Mouse (Mus musculus) embryonic facial prominence, embryonic 14.5 days (tissue): ENCODE results near the gene Brd2. TPM values are rescaled to one million over a fixed set of nuclear protein-coding genes. Genes with fewer than 3 reads are reported as not detected.
A peak's percentile ranks its signal among the peaks of the same experiment; 100 is the strongest.

Source experiments
- ATAC-seq: fragments of 200-750 bp; cut with Nextera tagmentation; 2 replicates; pipeline ENCODE4 v1.8.0; 2017; ENCODE audit warnings: low read depth, moderate number of reproducible peaks, moderate TSS enrichment
- DNase-seq: peaks from one replicate; pipeline ENCODE4 v3.0.0-alpha.2; 2015; ENCODE audit warnings: low spot score
- H3K27ac ChIP-seq: fragments of 300-500 bp; sonication (generic); replicated peaks from 2 replicates; pipeline ENCODE4 v1.5.1; 2014; ENCODE audit warnings: low read depth, mild to moderate bottlenecking, low read length, moderate library complexity
- H3K27me3 ChIP-seq: fragments of 300-500 bp; sonication (generic); replicated peaks from 2 replicates; pipeline ENCODE4 v1.6.1; 2014; ENCODE audit warnings: low read length; ENCODE audit not compliant: control insufficient read depth, insufficient read depth
- H3K36me3 ChIP-seq: fragments of 300-500 bp; sonication (generic); 2 replicates; pipeline ENCODE4 v1.6.1; 2014; ENCODE audit warnings: low read length, mixed read lengths; ENCODE audit not compliant: control insufficient read depth, insufficient read depth
- H3K4me1 ChIP-seq: fragments of 300-500 bp; sonication (generic); 2 replicates; pipeline ENCODE4 v1.6.1; 2014; ENCODE audit warnings: antibody characterized with exemption, low read length; ENCODE audit not compliant: control insufficient read depth, insufficient read depth
- H3K4me2 ChIP-seq: fragments of 300-500 bp; sonication (generic); 2 replicates; pipeline ENCODE4 v1.6.1; 2014; ENCODE audit warnings: low read depth, mild to moderate bottlenecking, low read length, moderate library complexity, mixed read lengths
- H3K4me3 ChIP-seq: fragments of 300-500 bp; sonication (generic); 2 replicates; pipeline ENCODE4 v1.5.1; 2014; ENCODE audit warnings: low read depth, mild to moderate bottlenecking, low read length
- H3K9ac ChIP-seq: fragments of 300-500 bp; sonication (generic); 2 replicates; pipeline ENCODE4 v1.6.1; 2014; ENCODE audit warnings: low read depth, mild to moderate bottlenecking, low read length, moderate library complexity, mixed read lengths
- H3K9me3 ChIP-seq: fragments of 300-500 bp; sonication (generic); 2 replicates; pipeline ENCODE4 v1.6.1; 2016; ENCODE audit warnings: low read length; ENCODE audit not compliant: control insufficient read depth
- WGBS: fragments of 180-500 bp; shearing (Covaris S2); extraction: QIAGEN DNeasy Blood & Tissue Kit; methylation state at CpG from one replicate; pipeline ENCODE4 v1.1.7; 2014; 5-methylcytosine and 5-hydroxymethylcytosine counted together
- polyA plus RNA-seq: library from polyadenylated mRNA; unstranded; fragments of >200 nt; fragmentation: Nextera tagmentation; extraction: Ambion mirVana; gene quantifications from 2 replicates; pipeline ENCODE4 v1.2.1, GENCODE M21; 2014

Gene Brd2
- polyA plus RNA-seq, 1 experiment from 2014 or later = 103 TPM

DNA sequence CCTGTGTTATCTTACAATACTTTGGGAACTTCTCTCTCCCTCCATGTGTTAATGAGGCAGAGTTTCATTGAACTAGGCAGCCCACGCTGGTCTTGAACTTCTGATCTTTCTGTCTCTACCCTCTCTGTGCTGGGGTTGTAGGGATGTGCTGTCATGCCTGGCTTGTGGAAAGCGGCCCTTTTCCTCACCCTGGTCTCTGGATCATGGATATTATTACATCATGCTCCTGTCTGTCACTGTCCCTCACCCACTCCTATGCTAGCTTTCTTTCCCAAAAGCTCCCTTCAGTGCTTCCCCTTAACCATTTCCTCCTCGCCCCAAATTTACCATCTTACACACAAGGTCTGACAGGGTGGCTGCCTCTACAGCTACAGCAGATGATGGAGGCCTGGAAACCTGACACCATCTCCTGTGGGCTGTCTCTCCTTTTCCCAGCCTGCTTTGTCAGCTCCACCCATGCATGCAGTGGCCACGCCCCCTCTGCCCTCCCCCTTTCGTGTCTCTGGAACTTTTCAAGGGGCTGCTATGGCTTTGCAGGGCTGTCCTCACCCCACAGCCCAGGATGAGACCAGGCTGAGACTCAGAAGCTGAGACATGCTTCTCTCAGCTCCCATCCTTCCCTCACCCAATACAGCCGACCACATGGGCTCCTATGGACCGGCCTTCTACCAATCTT is 29.1 kb downstream of the Brd2 start:
- Histone ChIP-seq H3K4me1 (no peaks in the 10 kb centered on the region), H3K4me2 (no peak overlapping the region), H3K27ac (no peak overlapping the region), H3K9ac (no peak overlapping the region), H3K9me3 (no peaks in the 10 kb centered on the region), H3K27me3 (no peaks in the 10 kb centered on the region), H3K4me3 (no peak overlapping the region), H3K36me3 (no peaks in the 10 kb centered on the region)
- DNase-seq (peak; percentile 68), ATAC-seq (peak; percentile 81)
- 34% methylated on average over 7 of the region's 7 CpGs for WGBS

DNA sequence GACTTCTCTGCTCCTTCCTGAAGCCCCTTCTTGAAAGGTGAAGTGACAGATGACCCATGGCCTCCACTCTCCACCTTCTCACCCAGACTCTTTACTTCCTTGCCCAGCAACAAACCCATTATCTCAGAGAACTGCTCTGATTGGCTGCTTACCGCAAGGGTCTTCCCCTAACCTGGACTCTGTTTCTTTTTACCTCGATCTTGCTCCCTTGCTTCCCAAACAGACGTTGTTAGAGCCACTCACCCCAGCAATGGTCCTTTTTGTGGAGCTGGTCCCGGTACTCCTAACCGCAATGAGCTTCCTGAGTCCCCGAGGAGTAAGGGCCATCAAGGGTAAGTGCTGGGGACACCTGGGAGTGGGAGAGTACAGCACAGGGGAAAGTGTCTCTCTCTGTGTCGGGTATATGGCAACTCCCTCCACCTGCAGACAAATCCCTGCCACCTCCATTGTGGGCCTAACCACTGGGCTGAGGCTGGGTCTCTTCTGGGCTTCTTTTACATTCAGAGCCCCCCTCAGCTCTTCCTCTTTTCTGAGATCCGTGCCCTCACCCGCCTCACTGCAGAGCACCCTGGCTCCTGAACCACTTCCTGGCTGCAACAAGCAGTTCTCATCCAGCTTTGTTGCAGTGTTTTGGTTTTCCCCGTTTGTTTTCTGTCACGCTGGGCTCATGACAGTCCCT is 30.1 kb downstream of the Brd2 start, which contains the start of gene H2-Oa:
H2-Oa (plus strand) TSS at position 144 of the 679 bp plus-strand sequence.
- H3K9me3 ChIP-seq = no peaks in the 10 kb centered on the region
- WGBS = 40% methylated on average over 11 of the region's 11 CpGs

DNA sequence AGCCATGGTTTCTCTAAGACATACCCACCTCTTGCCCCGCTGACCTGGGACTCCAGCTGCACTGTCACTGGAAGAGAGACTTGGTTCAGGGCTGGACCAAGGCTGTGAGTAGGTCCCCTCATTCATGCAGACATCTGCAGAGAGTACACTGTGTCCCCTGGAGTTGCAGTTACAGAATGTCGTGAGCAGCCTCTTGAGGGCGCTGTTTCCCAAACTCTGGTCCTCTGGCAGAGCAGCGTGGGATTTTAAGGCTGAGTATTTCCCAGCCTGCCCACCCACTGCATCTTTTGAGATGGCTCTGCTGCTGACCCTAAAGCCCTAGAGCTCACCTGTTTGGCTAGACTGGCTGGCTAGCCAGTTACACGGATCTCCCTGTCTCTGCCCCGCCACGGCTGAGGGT is 31.5 kb downstream of the Brd2 start:
- WGBS = 42% methylated on average over 7 of the region's 7 CpGs
- ATAC-seq (no peak), DNase-seq (no peak)
- no peaks in the 10 kb centered on the region for H3K27me3 ChIP-seq
- H3K27ac ChIP-seq = no peak overlapping the region
- no peak overlapping the region for H3K4me3 ChIP-seq
- H3K4me2 ChIP-seq = no peak overlapping the region
- H3K4me1 ChIP-seq = no peaks in the 10 kb centered on the region
- no peaks in the 10 kb centered on the region for H3K9me3 ChIP-seq
- H3K36me3 ChIP-seq = no peaks in the 10 kb centered on the region
- no peak overlapping the region for H3K9ac ChIP-seq

More for the DNA sequence above, 30.1 kb downstream of the Brd2 start, which contains the start of gene H2-Oa:
- ATAC-seq (no peak), DNase-seq (no peak)
- no peaks in the 10 kb centered on the region for H3K27me3 ChIP-seq
- H3K4me2 ChIP-seq = no peak within 1 kb of the TSS
- H3K27ac ChIP-seq = no peak within 1 kb of the TSS
- no peaks in the 10 kb centered on the region for H3K4me1 ChIP-seq
- no peak within 1 kb of the TSS for H3K9ac ChIP-seq
- no peak within 1 kb of the TSS for H3K4me3 ChIP-seq
- H3K36me3 ChIP-seq = no peaks in the 10 kb centered on the region

DNA sequence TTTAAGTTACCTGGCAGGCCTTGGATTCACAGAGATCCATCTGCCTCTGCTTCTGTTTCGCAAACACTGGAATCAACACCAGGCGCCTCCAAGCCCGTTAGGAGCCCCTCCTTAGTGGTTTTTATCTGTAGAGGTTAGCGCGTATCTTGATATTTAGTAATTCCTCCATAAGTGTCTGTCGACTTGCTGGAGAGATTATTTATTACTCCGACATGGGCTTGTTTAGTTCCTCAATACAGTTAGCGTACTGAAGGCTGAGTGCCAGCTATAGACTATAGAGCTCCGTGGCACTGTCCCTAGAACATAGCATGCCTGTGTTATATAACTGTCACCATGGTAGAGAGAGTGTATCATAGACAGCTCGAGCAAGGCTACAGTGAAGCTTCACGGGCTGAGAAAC is 34.3 kb downstream of the Brd2 start:
- DNase-seq (no peak), ATAC-seq (no peak)
- Histone ChIP-seq H3K27me3 (no peaks in the 10 kb centered on the region), H3K27ac (no peak overlapping the region), H3K4me3 (no peak overlapping the region), H3K9ac (no peak overlapping the region), H3K9me3 (no peaks in the 10 kb centered on the region), H3K4me1 (no peaks in the 10 kb centered on the region), H3K4me2 (no peak overlapping the region), H3K36me3 (no peaks in the 10 kb centered on the region)
- 87% methylated on average over 11 of the region's 11 CpGs for WGBS

DNA sequence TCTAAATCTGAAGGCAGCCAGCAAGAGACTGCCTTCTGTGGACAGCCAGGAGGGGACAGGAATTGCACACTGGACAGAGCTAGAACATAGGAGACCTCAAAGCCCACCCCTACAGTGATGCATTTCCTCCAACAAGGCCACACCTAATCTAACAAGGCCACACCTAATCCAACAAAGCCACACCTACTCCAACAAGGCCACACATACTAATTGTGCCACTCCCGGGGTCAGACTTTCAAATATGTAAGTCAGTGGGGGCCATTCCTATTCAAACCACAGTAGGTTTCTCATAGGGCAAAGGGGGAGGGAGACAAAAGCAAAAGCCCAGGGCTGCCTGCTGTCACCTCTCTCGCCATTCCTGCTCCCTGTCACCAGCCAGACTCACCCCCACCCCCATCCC is 35.0 kb downstream of the Brd2 start:
- H3K27ac ChIP-seq = no peak overlapping the region
- H3K9ac ChIP-seq = no peak overlapping the region
- H3K4me1 ChIP-seq = no peaks in the 10 kb centered on the region
- no peaks in the 10 kb centered on the region for H3K27me3 ChIP-seq
- H3K4me3 ChIP-seq = no peak overlapping the region
- WGBS = 61% methylated on average over 2 of the region's 2 CpGs
- no peaks in the 10 kb centered on the region for H3K9me3 ChIP-seq
- DNase-seq (no peak), ATAC-seq (no peak)
- H3K36me3 ChIP-seq = no peaks in the 10 kb centered on the region
- H3K4me2 ChIP-seq = no peak overlapping the region

DNA sequence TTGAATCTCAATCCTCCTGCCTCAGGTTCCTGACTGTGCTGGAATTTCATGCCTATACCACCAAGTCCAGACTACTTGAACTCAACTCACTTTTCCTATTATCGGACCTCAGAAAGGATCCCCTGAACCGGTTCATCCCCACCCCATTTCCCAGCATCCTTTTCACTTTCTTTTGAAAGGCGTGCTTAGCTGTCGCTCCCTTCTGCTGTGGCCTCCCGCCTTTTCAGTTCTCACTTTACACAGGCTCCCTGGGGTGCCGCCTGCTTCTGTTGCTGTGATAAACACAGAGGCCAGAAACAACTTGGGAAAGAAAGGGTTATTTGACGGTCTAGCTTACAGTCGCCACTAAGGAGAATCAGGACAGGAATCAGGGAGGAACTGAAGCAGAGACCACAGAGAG is 39.3 kb downstream of the Brd2 start:
- 7% methylated on average over 8 of the region's 8 CpGs for WGBS
- ATAC-seq (no peak), DNase-seq (peak; percentile 35)
- H3K9ac ChIP-seq = no peak overlapping the region
- H3K4me1 ChIP-seq = no peaks in the 10 kb centered on the region
- no peaks in the 10 kb centered on the region for H3K9me3 ChIP-seq
- H3K4me2 ChIP-seq = no peak overlapping the region
- H3K27ac ChIP-seq = no peak overlapping the region
- H3K4me3 ChIP-seq = no peak overlapping the region
- no peaks in the 10 kb centered on the region for H3K36me3 ChIP-seq
- no peaks in the 10 kb centered on the region for H3K27me3 ChIP-seq

DNA sequence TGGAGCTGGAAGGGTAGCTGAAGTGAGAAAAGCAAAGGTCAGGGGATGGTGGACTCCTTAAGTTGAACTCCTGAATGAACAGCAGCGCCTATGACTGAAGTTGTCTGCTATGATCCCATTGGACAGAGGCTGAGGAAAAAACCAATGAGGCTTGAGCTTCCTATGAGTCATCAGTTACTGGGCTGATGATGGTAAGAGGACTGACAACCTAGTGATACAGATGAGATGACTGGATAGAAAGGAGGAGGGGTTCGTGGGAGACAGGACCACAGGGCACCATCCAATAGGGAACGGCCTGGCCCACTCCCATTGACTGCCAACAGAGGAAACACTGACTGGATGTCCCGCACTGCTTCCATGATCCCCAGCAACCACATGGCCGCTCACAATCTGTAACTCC is 42.8 kb downstream of the Brd2 start:
- H3K36me3 ChIP-seq = no peaks in the 10 kb centered on the region
- WGBS = 16% methylated on average over 5 of the region's 5 CpGs
- H3K27ac ChIP-seq = no peak overlapping the region
- H3K4me3 ChIP-seq = no peak overlapping the region
- DNase-seq (peak; percentile 83), ATAC-seq (peak; percentile 75)
- no peaks in the 10 kb centered on the region for H3K9me3 ChIP-seq
- H3K9ac ChIP-seq = no peak overlapping the region
- H3K4me1 ChIP-seq = no peaks in the 10 kb centered on the region
- H3K27me3 ChIP-seq = peaks cover 12% of the 10 kb centered on the region
- no peak overlapping the region for H3K4me2 ChIP-seq

DNA sequence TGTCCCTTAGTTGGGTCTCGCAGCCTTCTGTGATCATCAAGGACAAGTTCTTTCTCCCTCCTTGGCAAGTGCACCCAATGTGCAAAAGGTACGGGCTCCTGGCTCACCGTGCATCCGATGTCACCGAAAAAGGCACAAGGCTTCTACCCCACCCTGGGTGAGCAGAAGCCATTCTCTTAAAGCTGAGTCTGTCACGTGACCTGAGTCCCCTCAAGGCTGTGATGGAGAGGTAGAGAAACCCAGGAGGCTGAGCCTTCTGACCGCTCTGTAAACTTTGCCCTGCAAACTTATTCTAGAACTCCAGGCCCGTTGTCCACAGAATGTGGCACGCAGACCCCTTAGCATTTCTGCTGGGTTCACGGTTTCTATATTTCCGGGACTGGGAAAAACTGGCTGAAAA is 43.4 kb downstream of the Brd2 start:
- no peaks in the 10 kb centered on the region for H3K9me3 ChIP-seq
- H3K4me3 ChIP-seq = no peak overlapping the region
- no peak overlapping the region for H3K27ac ChIP-seq
- H3K9ac ChIP-seq = no peak overlapping the region
- H3K36me3 ChIP-seq = no peaks in the 10 kb centered on the region
- ATAC-seq (no peak), DNase-seq (no peak)
- H3K4me2 ChIP-seq = no peak overlapping the region
- peaks cover 12% of the 10 kb centered on the region for H3K27me3 ChIP-seq
- WGBS = 91% methylated on average over 11 of the region's 11 CpGs
- H3K4me1 ChIP-seq = no peaks in the 10 kb centered on the region

DNA sequence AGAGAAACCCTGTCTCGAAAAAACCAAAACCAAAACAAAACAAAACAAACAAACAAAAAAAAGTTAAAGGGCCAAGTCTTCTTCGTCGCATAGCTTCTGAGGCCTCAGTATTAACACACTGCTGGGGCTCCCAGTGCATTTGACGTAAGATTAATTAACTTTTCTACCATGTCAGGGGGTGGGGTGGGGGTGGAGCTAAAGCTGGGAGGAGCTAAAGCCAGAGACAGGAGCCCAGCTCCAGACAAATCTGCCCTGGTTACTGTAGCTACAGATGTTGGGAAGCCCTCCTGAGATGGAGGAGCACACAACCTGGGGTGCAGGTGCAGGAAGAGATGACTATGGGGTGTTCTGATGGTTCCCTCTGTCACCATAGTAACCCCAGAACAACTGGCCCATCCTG is 44.3 kb downstream of the Brd2 start:
- Histone ChIP-seq H3K9me3 (no peaks in the 10 kb centered on the region), H3K9ac (no peak overlapping the region), H3K4me1 (no peaks in the 10 kb centered on the region), H3K36me3 (no peaks in the 10 kb centered on the region), H3K4me2 (no peak overlapping the region), H3K4me3 (no peak overlapping the region), H3K27me3 (peaks cover 12% of the 10 kb centered on the region), H3K27ac (no peak overlapping the region)
- DNase-seq (no peak), ATAC-seq (no peak)
- WGBS = 68% methylated on average over 4 of the region's 4 CpGs
